Comparison of ENCODE assay signal across 33 mouse cellular contexts in genomic region chr2:141551701-141552100, GRCm38 (mm10).
DNase-seq lines count a peak whose midpoint lies in the region; ATAC-seq lines count a peak whose summit lies in the region.
"Had no signal": no experiment of that assay in that cellular context is flagged by ENCODE, and none has a peak within 500 bp of the region (broad histone marks: within the 10 kb centered on the region; RNA-seq: fewer than 3 reads in every experiment).

No protein-coding gene starts in this region.

- 85% methylated on average over 1 of the region's 1 CpGs for WGBS in kidney, embryonic 15.5 days
- WGBS in forebrain, embryonic 15.5 days = 95% methylated on average over 1 of the region's 1 CpGs
- 94% methylated on average over 1 of the region's 1 CpGs for WGBS in forebrain, embryonic 11.5 days

- H3K36me3 ChIP-seq in kidney, embryonic 15.5 days = no peaks in the 10 kb centered on the region
- no peaks in the 10 kb centered on the region for H3K36me3 ChIP-seq in forebrain, embryonic 15.5 days
- H3K36me3 ChIP-seq in forebrain, embryonic 11.5 days (ENCODE audit: control insufficient read depth, insufficient read depth, low read length) = no peaks in the 10 kb centered on the region
- H3K36me3 ChIP-seq: embryonic facial prominence, embryonic 10.5 days; embryonic facial prominence, embryonic 13.5 days; G1E; hindbrain, embryonic 10.5 days; hindbrain, embryonic 13.5 days had no signal

- H3K4me3 ChIP-seq in kidney, embryonic 15.5 days (replicated peaks) = no peak overlapping the region
- no peak overlapping the region for H3K4me3 ChIP-seq in forebrain, embryonic 15.5 days
- H3K4me3 ChIP-seq in forebrain, embryonic 11.5 days (ENCODE audit: low read depth, low read length) = no peak overlapping the region
- H3K4me3 ChIP-seq: embryonic facial prominence, embryonic 10.5 days; embryonic facial prominence, embryonic 13.5 days; erythroblast, embryonic 14.5 days; forebrain, embryonic 13.5 days; gastrocnemius, adult 2 months; hindbrain, embryonic 10.5 days; hindbrain, embryonic 13.5 days had no signal

- intact Hi-C loops in left cerebral cortex, postnatal 14 days (cut with DNase I) = no loop called here

- H3K27ac ChIP-seq in kidney, embryonic 15.5 days = no peak overlapping the region
- no peak overlapping the region for H3K27ac ChIP-seq in forebrain, embryonic 15.5 days (replicated peaks)
- no peak overlapping the region for H3K27ac ChIP-seq in forebrain, embryonic 11.5 days (ENCODE audit: low read depth, low read length)
- H3K27ac ChIP-seq: embryonic facial prominence, embryonic 10.5 days; embryonic facial prominence, embryonic 13.5 days; forebrain, embryonic 13.5 days; gastrocnemius, adult 2 months; hindbrain, embryonic 10.5 days; hindbrain, embryonic 13.5 days; hindbrain, postnatal 0 days had no signal

- DNase-seq in kidney, adult 18-20 months = no peak
- peak; percentile 34 for DNase-seq in ES-CJ7 (ENCODE audit: low read depth, low spot score)
- peak; percentile 17 for DNase-seq in ZHBTc4 (ENCODE audit: low read depth, low spot score)
- no peak for DNase-seq in left cerebral cortex, postnatal 14 days (ENCODE audit: low spot score in 2 of 2)
- no peak for DNase-seq in forebrain, embryonic 11.5 days (ENCODE audit: low spot score)
- DNase-seq: adrenal gland, adult 8-10 months; adrenal gland, postnatal 25 days; B cell, adult 2 months; cerebellum, adult 11-12 months; cerebellum, adult 8-10 months; cerebellum, postnatal 10 days; cerebellum, postnatal 36 days; embryo, embryonic 11 days; forebrain, postnatal 0 days; gastrocnemius, adult 2 months; gastrocnemius, postnatal 14 days; heart, adult 11 months; heart, postnatal 36 days had no signal

- no peaks in the 10 kb centered on the region for H3K9me3 ChIP-seq in kidney, embryonic 15.5 days (replicated peaks)
- H3K9me3 ChIP-seq in forebrain, embryonic 15.5 days = no peaks in the 10 kb centered on the region
- H3K9me3 ChIP-seq in forebrain, embryonic 11.5 days (ENCODE audit: control insufficient read depth, low read length) = no peaks in the 10 kb centered on the region
- H3K9me3 ChIP-seq: embryonic facial prominence, embryonic 10.5 days; embryonic facial prominence, embryonic 13.5 days; forebrain, embryonic 13.5 days; hindbrain, embryonic 10.5 days; hindbrain, embryonic 13.5 days had no signal

- H3K9ac ChIP-seq in kidney, embryonic 15.5 days = no peak overlapping the region
- H3K9ac ChIP-seq in forebrain, embryonic 15.5 days (replicated peaks) = no peak overlapping the region
- no peak overlapping the region for H3K9ac ChIP-seq in forebrain, embryonic 11.5 days (ENCODE audit: low read length)
- H3K9ac ChIP-seq: embryonic facial prominence, embryonic 13.5 days; forebrain, embryonic 13.5 days; forebrain, postnatal 0 days; hindbrain, embryonic 13.5 days had no signal

- no peaks in the 10 kb centered on the region for H3K27me3 ChIP-seq in kidney, embryonic 15.5 days
- no peaks in the 10 kb centered on the region for H3K27me3 ChIP-seq in forebrain, embryonic 15.5 days
- no peaks in the 10 kb centered on the region for H3K27me3 ChIP-seq in forebrain, embryonic 11.5 days (ENCODE audit: control insufficient read depth, insufficient read depth, low read length)
- H3K27me3 ChIP-seq: CH12.LX; embryonic facial prominence, embryonic 13.5 days; forebrain, embryonic 13.5 days; hindbrain, embryonic 13.5 days; Patski had no signal

- no peaks in the 10 kb centered on the region for H3K4me1 ChIP-seq in kidney, embryonic 15.5 days
- 0 out of 2 replicates have a peak, but pooled peaks cover 3% of the 10 kb centered on the region for H3K4me1 ChIP-seq in forebrain, embryonic 15.5 days
- no peaks in the 10 kb centered on the region for H3K4me1 ChIP-seq in forebrain, embryonic 11.5 days (replicated peaks; ENCODE audit: control insufficient read depth, insufficient read depth, low read length)
- H3K4me1 ChIP-seq: embryonic facial prominence, embryonic 13.5 days; hindbrain, embryonic 10.5 days; hindbrain, embryonic 13.5 days had no signal

- H3K4me2 ChIP-seq in kidney, embryonic 15.5 days = no peak overlapping the region
- no peak overlapping the region for H3K4me2 ChIP-seq in forebrain, embryonic 15.5 days (replicated peaks)
- no peak overlapping the region for H3K4me2 ChIP-seq in forebrain, embryonic 11.5 days (ENCODE audit: low read depth, low read length, severe bottlenecking)
- H3K4me2 ChIP-seq: embryonic facial prominence, embryonic 13.5 days; forebrain, embryonic 13.5 days; heart, embryonic 11.5 days; hindbrain, embryonic 13.5 days had no signal

- ATAC-seq in kidney, embryonic 15.5 days (replicated peaks; ENCODE audit: low FRiP score) = peak; percentile 73; the same call in 1 of the 2 replicates
- ATAC-seq in forebrain, embryonic 15.5 days (replicated peaks) = no peak
- no peak for ATAC-seq in forebrain, embryonic 11.5 days (replicated peaks; ENCODE audit: low FRiP score)
- ATAC-seq: activated CD4-positive, CD25-positive, alpha-beta regulatory T cell, adult 4 months; forebrain, embryonic 13.5 days; forebrain, postnatal 0 days; hindbrain, postnatal 0 days; inflammation-experienced regulatory T-cells, adult 6 months; Patski had no signal

Comparison
In these comparisons a context has a peak if more than half of its experiments do, and no peak if none do; other contexts are left out.
1. DNase-seq: peak in ES-CJ7 (single experiment) and ZHBTc4 (single experiment); none in kidney, adult 18-20 months (single experiment), left cerebral cortex, postnatal 14 days (0 of 2) and forebrain, embryonic 11.5 days (single experiment).